Mouse (Mus musculus): ENCODE data around the gene Hs3st4. TPM values are rescaled to one million over a fixed set of nuclear protein-coding genes. Genes with fewer than 3 reads are reported as not detected.

Gene Hs3st4
- polyA plus RNA-seq, 1 experiment from 2014 or later: 0.06 TPM

GRCm38 (mm10) chr7:124426951-124427350 lies 444.3 kb downstream of the Hs3st4 start:
- Histone ChIP-seq H3K9ac (ENCODE audit: low read length) (no peak overlapping the region), H3K4me2 (replicated peaks; ENCODE audit: low read depth) (no peak overlapping the region), H3K27me3 (ENCODE audit: control insufficient read depth, insufficient read depth, low read length) (no peaks in the 10 kb centered on the region), H3K27ac (replicated peaks) (no peak overlapping the region), H3K36me3 (ENCODE audit: control insufficient read depth, insufficient read depth, low read length) (no peaks in the 10 kb centered on the region), H3K4me3 (ENCODE audit: low read depth, low read length) (no peak overlapping the region), H3K9me3 (ENCODE audit: control insufficient read depth, low read length) (no peaks in the 10 kb centered on the region), H3K4me1 (replicated peaks; ENCODE audit: control insufficient read depth, insufficient read depth) (no peaks in the 10 kb centered on the region)
- TF ChIP-seq CTCF (IDR thresholded peaks at IDR 0.05; ENCODE audit: low read depth): no peak
- TF ChIP-seq EP300 (optimal IDR thresholded peaks at IDR 0.05): no peak
- DNase-seq (ENCODE audit: low spot score): no peak
- no peak for ATAC-seq (ENCODE audit: low FRiP score, low TSS enrichment)
